Mouse (Mus musculus): Measurements from ENCODE around the gene Fam20a. TPM values are rescaled to one million over a fixed set of nuclear protein-coding genes. Genes with fewer than 3 reads are reported as not detected.
A peak's percentile ranks its signal among the peaks of the same experiment; 100 is the strongest.

Gene Fam20a
- polyA plus RNA-seq, 1 experiment: 5.4 TPM

DNA sequence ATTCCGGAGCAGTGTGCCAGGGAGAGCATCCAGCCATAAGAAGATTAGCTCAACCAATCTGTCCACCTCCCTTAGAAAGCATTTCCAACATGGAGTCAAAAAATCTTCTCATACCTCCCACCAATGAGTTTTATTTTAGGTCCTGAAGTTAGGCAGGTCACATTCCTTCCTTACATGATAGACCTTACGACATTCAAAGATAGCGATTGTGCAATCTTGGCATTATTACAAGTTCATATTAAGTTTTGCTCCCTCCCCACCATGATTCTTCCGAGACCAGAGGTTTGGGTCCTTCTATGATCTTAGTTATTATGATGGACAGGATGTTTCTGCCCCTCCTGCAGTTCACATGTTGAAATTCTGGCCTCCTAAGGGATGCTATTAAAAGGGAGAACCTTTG is 32.5 kb downstream of the Fam20a start:
- TF ChIP-seq MYOD1 (IDR thresholded peaks at IDR 0.05; ENCODE audit: control insufficient read depth, insufficient read length, low read depth): no peak
- peak; percentile 76 for TF ChIP-seq CEBPB (IDR thresholded peaks at IDR 0.05; ENCODE audit: low read depth)
- Histone ChIP-seq H3K36me3 (ENCODE audit: control insufficient read depth, insufficient read depth) (no peaks in the 10 kb centered on the region), H3K79me2 (ENCODE audit: control insufficient read depth, insufficient read depth) (no peaks in the 10 kb centered on the region), H3K4me3 (ENCODE audit: insufficient read depth, poor library complexity, severe bottlenecking) (no peak overlapping the region), H3K27me3 (ENCODE audit: control insufficient read depth, insufficient read depth, insufficient read length) (no peaks in the 10 kb centered on the region), H3K79me3 (ENCODE audit: low read depth) (no peaks in the 10 kb centered on the region), H3ac (ENCODE audit: control insufficient read depth, insufficient read length, low read depth) (no peak overlapping the region)

DNA sequence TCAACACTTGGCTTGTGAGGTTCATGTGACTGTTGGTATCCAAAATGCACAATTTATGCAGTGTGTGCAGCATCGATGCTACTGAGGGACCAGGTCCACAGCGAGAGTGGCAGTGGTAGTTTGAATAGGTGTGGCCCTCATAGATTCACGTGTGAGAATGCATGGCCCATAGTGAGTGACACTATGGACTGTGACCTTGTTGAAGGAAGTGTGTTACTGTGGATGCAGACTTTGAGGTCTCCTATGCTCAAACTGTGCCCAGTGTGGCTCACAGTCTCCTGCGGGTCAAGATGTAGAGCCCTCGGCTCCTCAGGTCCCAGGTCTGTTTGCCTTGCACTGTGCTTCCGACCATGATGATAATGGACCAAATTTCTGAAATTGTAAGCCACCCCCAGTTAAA is 39.9 kb downstream of the Fam20a start:
- Histone ChIP-seq H3K79me3 (ENCODE audit: low read depth) (no peaks in the 10 kb centered on the region), H3K79me2 (ENCODE audit: control insufficient read depth, insufficient read depth) (no peaks in the 10 kb centered on the region)
- TF ChIP-seq FOSL1 (IDR thresholded peaks at IDR 0.05; ENCODE audit: insufficient read depth, low read length, poor library complexity, severe bottlenecking) (no peak), MYOD1 (IDR thresholded peaks at IDR 0.05; ENCODE audit: control insufficient read depth, insufficient read length, low read depth) (no peak), MAX (IDR thresholded peaks at IDR 0.05) (no peak), CTCF (IDR thresholded peaks at IDR 0.05; ENCODE audit: control insufficient read depth, insufficient read depth, insufficient read length) (no peak), USF1 (IDR thresholded peaks at IDR 0.05; ENCODE audit: low read depth) (no peak), MYOG (IDR thresholded peaks at IDR 0.05; ENCODE audit: control insufficient read depth, extremely low read depth, insufficient read length) (no peak), CEBPB (IDR thresholded peaks at IDR 0.05; ENCODE audit: low read depth) (no peak)

DNA sequence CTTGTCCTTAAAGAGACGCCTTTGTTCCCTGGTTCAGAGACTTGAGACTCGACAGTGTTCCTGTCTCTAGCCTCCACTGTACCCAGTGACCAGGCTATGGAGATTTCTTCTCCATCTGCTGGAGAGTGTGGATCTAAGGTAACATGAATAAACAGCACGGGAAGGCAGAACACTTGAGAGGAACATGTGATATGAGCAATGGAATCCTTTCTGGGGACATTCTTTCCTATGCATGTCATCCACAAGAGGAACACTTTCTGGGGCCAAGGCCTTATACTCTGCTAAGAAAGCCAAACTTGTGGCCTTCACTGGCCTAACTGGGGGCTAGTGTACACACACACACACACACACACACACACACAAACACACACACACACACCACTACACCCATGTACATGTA is 40.5 kb downstream of the Fam20a start:
- Histone ChIP-seq H3K27me3 (ENCODE audit: control insufficient read depth, insufficient read depth, insufficient read length) (no peaks in the 10 kb centered on the region), H3K4me3 (ENCODE audit: insufficient read depth, poor library complexity, severe bottlenecking) (no peak overlapping the region), H3K36me3 (ENCODE audit: control insufficient read depth, insufficient read depth) (no peaks in the 10 kb centered on the region), H3K79me3 (ENCODE audit: low read depth) (no peaks in the 10 kb centered on the region), H3ac (ENCODE audit: control insufficient read depth, insufficient read length, low read depth) (no peak overlapping the region), H3K79me2 (ENCODE audit: control insufficient read depth, insufficient read depth) (no peaks in the 10 kb centered on the region)
- no peak for TF ChIP-seq CEBPB (IDR thresholded peaks at IDR 0.05; ENCODE audit: low read depth)
- TF ChIP-seq CTCF (IDR thresholded peaks at IDR 0.05; ENCODE audit: control insufficient read depth, insufficient read depth, insufficient read length): no peak
- TF ChIP-seq MYOG (IDR thresholded peaks at IDR 0.05; ENCODE audit: control insufficient read depth, extremely low read depth, insufficient read length): no peak
- TF ChIP-seq USF1 (IDR thresholded peaks at IDR 0.05; ENCODE audit: low read depth): no peak
- no peak for TF ChIP-seq MYOD1 (IDR thresholded peaks at IDR 0.05; ENCODE audit: control insufficient read depth, insufficient read length, low read depth)
- no peak for TF ChIP-seq MAX (IDR thresholded peaks at IDR 0.05)
- no peak for TF ChIP-seq FOSL1 (IDR thresholded peaks at IDR 0.05; ENCODE audit: insufficient read depth, low read length, poor library complexity, severe bottlenecking)

More for the DNA sequence above, 39.9 kb downstream of the Fam20a start:
- no peaks in the 10 kb centered on the region for H3K36me3 ChIP-seq (ENCODE audit: control insufficient read depth, insufficient read depth)
- no peak overlapping the region for H3K4me3 ChIP-seq (ENCODE audit: insufficient read depth, poor library complexity, severe bottlenecking)
- H3ac ChIP-seq (ENCODE audit: control insufficient read depth, insufficient read length, low read depth): no peak overlapping the region
- H3K27me3 ChIP-seq (ENCODE audit: control insufficient read depth, insufficient read depth, insufficient read length): no peaks in the 10 kb centered on the region

DNA sequence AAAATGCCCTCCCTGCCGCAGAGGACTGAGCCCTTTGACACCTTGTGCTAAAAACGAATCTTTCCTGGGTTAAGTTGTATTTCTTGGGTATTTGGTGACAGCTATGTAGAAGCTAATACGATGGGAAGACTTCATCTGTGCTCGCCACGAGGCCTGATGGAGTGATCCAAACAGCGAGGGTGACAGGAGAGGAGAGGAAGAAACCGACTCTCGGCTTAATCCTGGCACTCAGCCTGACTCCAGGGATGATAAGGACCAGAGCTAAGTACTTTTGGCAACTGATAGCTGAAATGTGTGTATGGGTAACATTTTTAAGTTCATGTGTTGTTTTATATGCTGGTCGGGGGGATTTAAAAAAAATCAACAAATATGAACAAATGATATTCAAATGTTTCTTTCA is 41.1 kb downstream of the Fam20a start:
- TF ChIP-seq USF1 (IDR thresholded peaks at IDR 0.05; ENCODE audit: low read depth) (no peak), FOSL1 (IDR thresholded peaks at IDR 0.05; ENCODE audit: insufficient read depth, low read length, poor library complexity, severe bottlenecking) (no peak), MYOG (IDR thresholded peaks at IDR 0.05; ENCODE audit: control insufficient read depth, extremely low read depth, insufficient read length) (no peak), CTCF (IDR thresholded peaks at IDR 0.05; ENCODE audit: control insufficient read depth, insufficient read depth, insufficient read length) (no peak), MYOD1 (IDR thresholded peaks at IDR 0.05; ENCODE audit: control insufficient read depth, insufficient read length, low read depth) (no peak), CEBPB (IDR thresholded peaks at IDR 0.05; ENCODE audit: low read depth) (no peak), MAX (IDR thresholded peaks at IDR 0.05) (no peak)
- Histone ChIP-seq H3ac (ENCODE audit: control insufficient read depth, insufficient read length, low read depth) (no peak overlapping the region), H3K79me3 (ENCODE audit: low read depth) (no peaks in the 10 kb centered on the region), H3K36me3 (ENCODE audit: control insufficient read depth, insufficient read depth) (no peaks in the 10 kb centered on the region), H3K79me2 (ENCODE audit: control insufficient read depth, insufficient read depth) (no peaks in the 10 kb centered on the region), H3K27me3 (ENCODE audit: control insufficient read depth, insufficient read depth, insufficient read length) (no peaks in the 10 kb centered on the region), H3K4me3 (ENCODE audit: insufficient read depth, poor library complexity, severe bottlenecking) (no peak overlapping the region)

DNA sequence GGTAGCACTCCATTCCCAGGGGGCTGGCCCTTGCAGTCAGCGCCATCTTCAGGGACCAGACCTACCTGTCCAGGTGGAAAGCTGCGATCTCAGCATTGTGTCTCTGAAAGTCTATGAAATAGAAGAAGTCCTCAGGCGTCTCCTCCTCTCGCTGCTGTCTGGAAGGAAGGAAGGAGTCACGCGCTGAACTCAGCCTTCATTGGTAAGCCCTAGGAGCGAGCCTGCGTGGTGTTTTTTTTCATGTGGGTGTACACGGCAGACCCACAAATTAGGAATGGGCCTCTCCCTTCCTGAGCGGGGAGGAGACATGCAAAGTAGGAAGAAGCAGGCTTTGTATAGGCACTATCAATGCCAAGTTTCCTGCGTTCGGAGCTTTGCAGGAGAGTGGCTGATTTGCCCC is 43.8 kb downstream of the Fam20a start:
- H3K79me2 ChIP-seq (ENCODE audit: control insufficient read depth, insufficient read depth): no peaks in the 10 kb centered on the region

More for the DNA sequence above, 43.8 kb downstream of the Fam20a start:
- H3ac ChIP-seq (ENCODE audit: control insufficient read depth, insufficient read length, low read depth): no peak overlapping the region
- H3K4me3 ChIP-seq (ENCODE audit: insufficient read depth, poor library complexity, severe bottlenecking): no peak overlapping the region
- no peaks in the 10 kb centered on the region for H3K79me3 ChIP-seq (ENCODE audit: low read depth)
- TF ChIP-seq CEBPB (IDR thresholded peaks at IDR 0.05; ENCODE audit: low read depth) (no peak), MYOG (IDR thresholded peaks at IDR 0.05; ENCODE audit: control insufficient read depth, extremely low read depth, insufficient read length) (no peak), FOSL1 (IDR thresholded peaks at IDR 0.05; ENCODE audit: insufficient read depth, low read length, poor library complexity, severe bottlenecking) (no peak), CTCF (IDR thresholded peaks at IDR 0.05; ENCODE audit: control insufficient read depth, insufficient read depth, insufficient read length) (no peak), MAX (IDR thresholded peaks at IDR 0.05) (no peak), MYOD1 (IDR thresholded peaks at IDR 0.05; ENCODE audit: control insufficient read depth, insufficient read length, low read depth) (no peak), USF1 (IDR thresholded peaks at IDR 0.05; ENCODE audit: low read depth) (no peak)
- H3K36me3 ChIP-seq (ENCODE audit: control insufficient read depth, insufficient read depth): no peaks in the 10 kb centered on the region
- H3K27me3 ChIP-seq (ENCODE audit: control insufficient read depth, insufficient read depth, insufficient read length): no peaks in the 10 kb centered on the region

Data from C2C12 (cell line).